Mouse (Mus musculus): ENCODE results near the gene A330070K13Rik. TPM values are rescaled to one million over a fixed set of nuclear protein-coding genes. Genes with fewer than 3 reads are reported as not detected.

The A330070K13Rik gene
- polyA plus RNA-seq (2017; shearing (Covaris generic)) = not detected

DNA sequence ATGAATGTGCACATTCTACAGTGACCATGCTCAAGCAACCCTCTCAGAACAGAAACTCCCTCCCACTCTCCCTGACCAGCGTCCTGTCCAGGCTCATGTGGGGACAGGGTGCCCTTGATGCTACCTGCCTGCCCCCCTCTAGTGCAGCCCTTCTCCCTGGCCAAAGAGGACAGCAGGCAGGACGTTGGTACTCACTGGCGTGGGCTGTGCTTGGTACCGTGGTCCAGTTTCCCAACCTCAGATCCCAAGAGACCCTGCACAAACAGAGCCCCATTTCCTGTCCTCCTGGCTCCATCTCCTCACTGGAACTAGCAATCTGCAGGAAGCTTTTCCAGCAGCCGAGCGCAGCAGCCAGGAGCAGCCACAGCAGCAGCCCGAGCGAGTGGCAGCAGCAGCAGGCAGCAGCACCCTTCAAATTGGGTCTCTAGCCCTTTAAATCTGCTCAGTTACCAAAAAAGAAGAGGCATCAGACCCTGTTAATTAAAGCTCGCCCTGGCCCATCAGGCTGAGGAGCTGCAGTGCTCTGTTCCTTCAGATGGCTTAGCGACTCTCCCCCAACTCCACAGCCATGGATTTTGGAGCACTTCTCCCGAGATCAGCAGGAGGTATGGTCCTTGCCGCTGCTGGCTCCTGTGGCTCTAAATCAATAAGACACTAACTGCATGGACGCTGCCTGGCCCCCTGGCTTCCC, at the start of gene A330070K13Rik:
Gene A330070K13Rik, minus strand, starts transcription at position 410 of the 691 bp plus-strand sequence.
- no peak for ATAC-seq

DNA sequence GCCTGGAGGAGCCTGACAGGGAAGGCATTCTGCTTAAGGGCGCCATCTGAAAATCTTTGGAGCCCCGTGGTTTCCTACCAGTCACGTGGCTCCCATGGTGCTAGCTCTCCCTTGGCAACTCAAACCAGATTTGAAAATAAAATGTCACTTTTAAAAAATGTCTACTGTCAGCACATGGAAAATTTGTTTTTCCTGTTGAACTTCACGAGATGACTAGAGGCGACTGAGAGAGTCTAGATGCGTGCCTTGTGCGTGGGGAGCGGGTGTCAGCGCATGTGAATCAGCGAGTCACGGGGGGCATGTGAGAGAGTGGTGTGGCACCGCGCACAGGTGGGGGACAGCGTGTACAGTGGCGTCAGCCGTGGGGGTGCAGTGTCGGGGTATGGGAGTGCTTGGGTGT, 27.1 kb upstream of the A330070K13Rik start:
- ATAC-seq = no peak

DNA sequence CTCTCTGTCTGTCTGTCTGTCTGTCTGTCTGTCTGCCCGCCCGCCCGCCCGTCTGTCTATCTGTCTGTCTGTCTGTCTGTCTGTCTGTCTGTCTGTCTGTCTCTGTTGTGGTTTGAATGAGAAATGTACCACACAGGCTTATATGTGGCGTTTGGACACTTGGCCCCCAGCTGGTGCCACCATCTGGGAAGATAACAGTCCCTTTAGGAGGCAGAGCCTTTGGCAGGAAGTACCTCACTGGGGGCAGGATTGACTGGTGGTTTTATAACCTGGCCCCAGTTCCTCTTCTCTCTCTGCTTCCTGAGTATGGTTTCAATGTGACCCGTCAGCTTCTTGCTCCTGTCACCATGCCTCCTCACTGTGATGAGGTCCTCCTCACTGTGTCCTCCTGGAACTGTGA, 25.3 kb upstream of the A330070K13Rik start:
- no peak for ATAC-seq

DNA sequence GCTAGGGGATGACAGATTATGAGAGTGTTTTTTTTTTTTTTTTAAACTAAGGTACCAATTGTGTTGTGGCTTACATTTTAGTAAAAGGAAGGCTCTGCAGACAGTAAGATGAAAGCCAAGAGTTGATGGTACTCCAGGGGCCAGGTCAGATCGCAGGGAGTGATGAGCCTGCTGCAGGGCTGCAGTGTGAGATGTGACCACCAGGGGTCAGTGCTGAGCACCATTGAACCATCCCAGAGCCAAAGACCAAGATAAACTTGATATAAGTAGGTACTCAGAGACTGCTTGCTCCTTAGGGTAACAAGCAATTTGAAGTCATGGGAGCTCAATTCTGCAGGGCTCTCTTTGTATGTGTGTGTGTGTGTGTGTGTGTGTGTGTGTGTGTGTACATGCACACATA, 20.8 kb upstream of the A330070K13Rik start:
- ATAC-seq = no peak

DNA sequence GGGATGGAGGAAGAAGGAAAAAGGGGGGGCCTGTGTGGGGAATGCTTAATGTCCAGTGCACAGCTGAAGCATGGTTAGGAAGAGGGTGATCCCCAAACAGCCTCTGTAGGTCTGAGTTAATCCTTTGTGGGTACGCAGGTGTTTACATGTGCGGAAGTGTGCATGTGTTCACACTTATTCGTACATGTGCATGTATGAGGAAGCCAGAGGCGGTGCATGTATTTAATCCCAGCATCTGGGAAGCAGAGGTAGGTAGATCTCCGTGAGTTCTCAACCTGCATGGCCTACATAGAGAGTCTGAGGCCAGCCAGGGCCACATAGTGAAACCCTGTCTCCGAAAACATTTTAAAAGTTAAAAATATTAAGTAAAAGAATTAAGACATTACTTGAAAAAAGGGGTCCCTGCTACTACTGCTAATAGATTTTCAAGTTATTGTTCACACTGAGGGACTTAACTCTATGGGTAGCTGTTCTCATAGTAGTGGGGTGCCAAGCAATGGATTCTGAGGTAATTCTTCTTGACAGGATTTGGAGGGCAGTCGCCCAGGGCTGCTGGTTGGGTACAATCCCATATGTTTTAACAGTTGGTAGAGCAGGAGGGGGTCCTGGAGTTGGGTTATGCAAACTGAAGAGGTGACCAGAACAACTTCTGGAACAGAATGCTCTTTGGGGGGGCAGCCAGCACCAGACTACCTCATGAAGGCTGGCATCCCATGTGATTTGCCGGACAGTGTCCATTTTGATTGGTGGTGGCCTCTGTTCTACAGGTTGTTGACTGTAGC, 15.9 kb upstream of the A330070K13Rik start:
- ATAC-seq = no peak

DNA sequence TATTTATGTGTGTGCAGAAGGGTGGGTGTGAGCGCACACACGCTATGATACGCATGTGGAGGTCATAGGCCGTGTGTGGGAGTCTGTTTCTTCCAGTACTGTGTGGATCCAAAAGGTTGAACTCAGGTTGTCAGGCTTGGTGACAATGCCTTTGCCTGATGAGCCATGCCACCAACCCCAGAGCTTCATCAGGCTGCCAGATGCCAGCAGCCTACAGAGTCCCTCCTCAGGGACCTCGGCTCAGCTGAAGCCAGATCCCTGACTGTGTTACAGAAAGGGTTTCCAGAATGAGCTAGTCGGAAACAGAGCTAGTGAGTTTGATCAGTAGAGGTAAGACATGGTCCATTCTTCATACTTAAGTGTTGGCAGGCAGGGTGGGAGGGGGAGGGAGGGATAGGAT, 10.7 kb upstream of the A330070K13Rik start:
- no peak for ATAC-seq

DNA sequence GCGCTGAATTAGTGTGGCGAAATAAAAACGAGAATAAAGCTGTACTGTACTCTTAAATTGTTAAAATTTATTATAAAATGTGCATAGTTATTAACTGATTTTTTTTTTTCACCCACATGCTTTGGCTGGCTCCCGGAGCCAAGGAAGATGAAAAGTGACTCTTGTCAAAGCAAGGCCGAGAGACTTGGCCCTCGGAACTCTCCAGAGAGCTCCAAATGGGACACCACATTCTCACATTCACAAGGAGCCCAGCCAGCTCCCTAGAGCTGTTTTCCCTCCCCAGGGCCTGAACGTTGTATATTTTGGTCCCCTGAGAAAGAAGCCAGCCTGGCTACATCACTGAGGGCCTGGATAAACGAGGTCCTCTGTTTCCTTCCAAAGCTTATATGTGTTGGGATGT, 10.0 kb upstream of the A330070K13Rik start:
- no peak for ATAC-seq

DNA sequence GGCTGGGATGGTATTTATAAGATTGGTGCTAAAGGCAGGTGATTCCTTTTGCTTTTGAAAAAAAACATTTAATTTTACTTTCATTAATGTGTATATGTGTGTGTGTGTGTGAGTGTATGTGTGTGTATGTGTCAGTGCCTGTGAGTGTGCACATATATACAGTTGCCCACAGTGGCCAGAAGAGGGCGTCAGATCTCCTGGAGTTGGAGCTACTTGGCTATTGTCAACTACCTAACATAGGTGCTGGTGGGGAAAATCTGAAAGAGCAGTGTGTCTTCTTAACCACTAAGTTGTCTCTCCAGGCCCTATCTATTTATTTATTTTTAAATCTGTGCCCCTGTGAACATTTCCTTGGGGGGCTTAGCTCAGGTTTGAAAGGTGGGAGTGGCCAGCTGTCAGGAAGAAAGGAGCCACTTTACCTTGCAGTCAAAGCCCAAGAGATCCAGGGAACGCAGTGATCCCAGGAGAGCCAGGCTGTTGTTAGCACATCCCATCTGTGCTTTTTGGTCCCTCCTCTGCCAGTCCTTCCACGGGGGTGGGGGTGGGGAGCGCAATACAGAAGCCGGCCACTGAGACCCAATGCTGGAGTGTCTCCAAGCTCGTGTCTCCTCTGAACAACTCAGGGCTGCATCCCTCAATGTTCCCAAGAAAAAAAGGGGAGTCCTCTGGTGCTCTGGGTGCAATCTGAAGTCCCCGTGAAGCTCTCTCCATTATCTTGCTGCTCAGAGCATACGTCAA, 9.4 kb upstream of the A330070K13Rik start:
- no peak for ATAC-seq

DNA sequence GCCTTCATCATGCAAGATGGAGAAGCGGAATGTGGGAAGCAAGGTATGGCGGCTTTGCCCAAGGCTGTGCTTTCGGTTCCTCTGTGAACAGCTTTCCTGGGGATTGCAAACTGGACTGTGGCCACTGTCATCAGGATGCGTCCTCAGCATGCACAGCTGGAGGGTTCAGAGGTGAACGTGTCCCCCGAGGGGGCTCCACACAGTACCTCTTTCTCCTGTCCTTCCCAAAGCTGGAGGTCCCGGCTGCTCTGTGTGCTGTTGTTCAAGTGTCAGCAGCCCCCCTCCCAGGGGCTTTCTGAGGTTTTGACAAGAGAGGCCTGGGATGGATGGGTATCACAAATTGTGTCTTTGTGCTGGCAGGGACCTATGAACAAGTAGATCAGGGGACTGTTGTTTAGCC, 2.0 kb upstream of the A330070K13Rik start:
- ATAC-seq = no peak

DNA sequence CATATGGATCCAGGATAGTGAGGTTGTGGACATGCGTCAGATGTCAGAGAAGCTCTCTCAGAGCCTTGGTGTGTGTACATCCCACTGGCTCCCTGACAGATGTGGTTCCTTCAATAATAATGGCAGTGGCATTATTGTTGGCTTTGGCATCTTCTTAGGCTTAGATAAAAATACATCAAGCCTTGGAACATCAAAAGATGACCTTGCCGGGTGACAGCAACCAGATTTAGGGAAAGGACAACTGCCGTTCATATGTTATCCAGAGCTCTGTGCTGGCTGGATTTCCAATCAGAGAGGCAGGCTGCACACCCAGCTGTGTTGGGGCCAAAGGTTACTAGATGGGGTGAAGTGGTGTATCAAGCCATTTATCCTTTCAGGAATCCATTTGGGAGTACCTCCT, 9.0 kb downstream of the A330070K13Rik start:
- ATAC-seq = no peak

DNA sequence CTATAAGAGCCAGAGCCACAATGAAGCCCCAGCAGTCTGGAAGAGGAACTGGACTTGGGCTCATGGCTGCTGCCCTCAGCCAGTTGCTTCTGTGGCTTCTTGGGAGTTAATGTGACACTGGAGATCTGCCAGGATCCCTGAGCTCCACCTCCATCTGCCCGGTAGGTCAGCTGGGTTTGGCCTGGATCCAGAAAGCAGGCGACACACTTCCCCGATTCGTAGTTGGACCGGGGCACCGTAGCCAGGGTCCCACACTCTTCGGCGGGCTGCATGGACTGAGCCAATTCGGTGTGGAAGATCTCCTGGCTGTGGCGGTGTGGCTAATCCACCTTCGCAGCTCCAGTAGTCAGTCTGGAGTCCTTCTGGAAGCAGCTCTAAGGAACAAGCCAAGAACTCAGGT, 15.2 kb downstream of the A330070K13Rik start, which contains the start of gene Caln1:
Gene Caln1, plus strand, starts transcription at position 219 of the 400 bp plus-strand sequence.
- ATAC-seq = no peak

DNA sequence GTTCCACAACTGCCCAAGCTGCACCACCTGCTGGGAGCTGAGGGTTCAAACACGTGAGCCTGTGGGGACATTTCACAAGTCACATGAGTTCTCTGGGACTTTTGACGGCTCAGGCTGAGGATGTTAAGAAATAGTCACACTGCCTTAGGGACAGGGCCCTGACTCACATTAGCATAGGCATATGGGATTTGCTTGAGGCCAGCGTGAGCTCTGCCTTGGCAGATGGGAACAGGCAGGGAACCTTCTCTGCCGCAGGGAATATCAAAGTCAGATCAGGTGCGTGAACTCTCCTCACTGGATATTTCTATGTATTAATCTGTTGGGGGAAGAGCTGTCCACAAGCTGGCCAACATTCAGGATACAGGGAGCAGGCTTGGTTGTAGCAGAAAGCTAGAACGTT, 16.2 kb downstream of the A330070K13Rik start:
- no peak for ATAC-seq

DNA sequence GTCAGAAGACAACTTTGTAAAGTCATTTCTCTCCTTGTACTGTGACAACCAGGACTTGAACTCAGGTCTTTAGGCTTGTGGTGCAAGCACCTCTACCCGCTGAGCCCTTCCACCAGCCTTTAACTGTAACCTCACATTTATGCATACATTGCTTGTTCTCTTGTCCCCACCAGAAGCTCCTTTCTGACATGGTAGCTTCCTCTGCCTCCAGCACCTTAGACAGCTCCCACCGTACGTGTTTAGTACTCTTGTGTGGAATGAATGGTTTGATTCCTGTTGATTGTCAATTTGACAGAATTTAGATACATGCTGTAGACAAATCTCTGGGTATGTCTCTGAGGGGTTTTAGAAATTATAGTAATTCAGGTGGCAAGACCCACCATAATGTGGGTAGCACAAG, 20.7 kb downstream of the A330070K13Rik start:
- ATAC-seq = no peak

DNA sequence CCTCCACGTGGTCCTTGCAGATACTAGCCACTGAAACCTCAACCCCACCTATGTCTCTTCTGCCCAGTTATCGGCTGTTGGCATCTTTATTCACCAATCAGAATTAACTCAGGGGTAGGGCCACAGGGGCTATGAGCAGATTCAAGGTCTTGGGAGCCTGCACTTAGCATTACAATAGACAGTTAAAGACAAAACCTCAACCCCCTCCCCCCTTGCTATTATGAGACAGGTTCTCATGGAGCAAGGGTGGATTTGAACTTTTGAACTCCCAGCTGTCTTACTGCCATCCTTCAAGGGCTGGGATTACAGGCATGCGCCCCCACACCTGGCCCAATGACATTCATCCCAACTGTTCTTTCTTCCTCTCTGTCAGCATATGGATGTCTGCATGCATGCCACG, 21.3 kb downstream of the A330070K13Rik start:
- ATAC-seq = no peak

DNA sequence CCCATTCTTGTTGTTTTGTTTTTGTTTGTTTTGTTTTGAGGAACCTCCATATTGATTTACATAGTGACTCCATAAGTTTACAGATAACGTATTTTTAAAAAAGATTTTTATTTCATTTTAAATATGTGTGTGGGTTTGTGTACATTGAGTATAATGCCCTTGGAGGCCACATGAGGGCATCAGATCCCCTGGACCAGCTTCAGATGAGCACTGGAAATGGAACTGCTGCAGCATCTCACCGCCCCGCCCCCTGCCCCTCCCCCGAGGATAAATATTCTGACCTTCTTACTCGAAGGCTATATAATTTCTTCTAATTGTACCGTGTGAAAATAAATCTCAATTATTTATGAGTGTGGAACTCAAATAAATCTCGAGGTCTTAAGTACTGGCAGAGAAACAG, 29.2 kb downstream of the A330070K13Rik start:
- ATAC-seq = no peak

DNA sequence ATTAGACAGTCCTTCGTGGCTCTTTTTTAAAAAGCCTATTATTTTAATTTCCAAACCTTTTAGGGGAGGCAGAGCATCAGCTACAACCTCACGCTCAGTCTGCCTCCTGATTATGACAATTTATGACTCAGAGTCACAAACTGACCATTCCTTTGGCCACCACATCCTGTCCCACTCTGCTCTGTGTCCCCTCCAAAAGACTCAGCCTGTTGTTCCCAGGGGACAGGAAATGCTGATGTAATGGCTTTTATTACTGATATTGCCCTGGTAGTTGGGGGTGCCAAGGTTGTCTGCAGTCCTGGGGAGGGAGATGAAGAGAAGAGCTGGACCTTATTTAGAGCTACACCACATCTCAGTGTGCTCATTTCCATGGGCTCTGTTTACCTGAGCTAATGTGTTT, 38.6 kb downstream of the A330070K13Rik start:
- no peak for ATAC-seq

DNA sequence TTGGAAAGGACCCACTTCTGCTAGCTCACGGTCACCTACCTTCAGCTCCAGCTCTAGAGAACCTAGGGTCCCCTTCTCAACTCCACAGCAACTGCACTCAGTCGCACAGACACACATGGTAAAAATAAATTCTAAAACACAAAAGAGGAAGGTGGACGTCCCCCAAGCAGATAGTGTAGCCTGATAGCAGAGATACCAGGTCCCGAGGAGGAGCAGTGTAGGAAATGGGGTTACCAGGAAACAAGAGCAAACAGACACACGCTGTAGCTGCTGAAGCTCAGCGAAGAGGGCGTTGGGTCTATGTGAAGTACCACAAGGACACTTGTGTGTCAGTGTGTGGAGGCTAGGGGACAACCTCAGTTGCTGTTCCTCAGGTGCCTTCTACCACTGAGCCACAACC, 39.4 kb downstream of the A330070K13Rik start:
- no peak for ATAC-seq

DNA sequence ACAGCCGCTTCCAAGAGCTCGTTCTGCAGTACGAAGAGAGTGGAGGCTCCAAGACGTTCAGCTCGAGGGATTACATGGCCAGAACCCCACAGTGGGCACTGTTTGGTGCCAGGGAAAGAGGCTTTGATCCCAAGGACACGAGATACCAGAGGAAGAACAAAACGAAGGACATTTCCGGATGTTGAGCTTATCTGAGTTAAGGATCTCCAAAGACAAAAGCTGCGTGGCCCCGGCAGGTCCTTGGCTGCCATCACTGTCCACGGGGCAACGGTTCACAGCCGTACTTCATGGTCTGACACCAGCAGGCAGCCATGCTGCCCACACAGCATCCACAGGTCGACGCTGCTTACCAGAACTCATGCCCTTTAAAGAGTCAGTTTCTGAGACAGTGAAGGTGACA, 43.8 kb downstream of the A330070K13Rik start:
- no peak for ATAC-seq

DNA sequence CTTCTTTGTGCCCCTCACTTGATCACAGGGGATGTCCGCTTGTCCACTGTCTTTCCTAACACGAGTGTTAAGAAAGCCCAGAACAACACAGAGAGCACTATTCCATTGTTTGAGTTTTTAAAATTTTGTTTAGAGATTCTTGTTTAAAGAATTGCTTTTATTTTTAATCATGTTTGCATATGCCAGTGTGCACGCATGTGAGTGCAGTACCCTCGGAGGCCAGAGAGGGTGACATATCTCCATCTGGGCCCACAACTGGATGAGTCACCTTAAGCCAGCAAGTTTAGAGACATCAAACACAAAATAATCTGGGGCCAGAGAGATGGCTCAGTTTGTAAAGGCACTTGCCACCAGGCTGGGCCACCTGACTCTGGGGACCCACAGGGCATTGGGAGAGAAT, 49.0 kb downstream of the A330070K13Rik start:
- no peak for ATAC-seq

DNA sequence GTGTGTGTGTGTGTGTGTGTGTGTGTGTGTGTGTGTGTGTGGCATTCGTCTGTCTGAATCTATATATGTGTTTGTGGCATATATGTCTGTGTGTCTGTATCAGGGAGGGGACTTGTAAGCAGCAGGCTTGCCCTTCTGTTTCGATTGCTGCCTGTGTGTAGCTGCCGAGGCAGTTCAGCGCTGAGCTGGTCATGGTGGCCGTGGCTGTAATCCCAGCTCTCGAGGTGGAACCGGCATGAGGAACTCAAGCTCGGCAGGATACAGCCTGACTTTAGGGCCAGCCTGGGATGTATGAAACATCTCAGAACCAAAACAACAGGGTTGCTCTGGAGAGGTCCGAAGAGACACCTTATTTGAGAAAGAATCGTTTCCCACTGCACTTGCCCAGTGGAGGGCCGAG, 50.5 kb downstream of the A330070K13Rik start:
- ATAC-seq = no peak

DNA sequence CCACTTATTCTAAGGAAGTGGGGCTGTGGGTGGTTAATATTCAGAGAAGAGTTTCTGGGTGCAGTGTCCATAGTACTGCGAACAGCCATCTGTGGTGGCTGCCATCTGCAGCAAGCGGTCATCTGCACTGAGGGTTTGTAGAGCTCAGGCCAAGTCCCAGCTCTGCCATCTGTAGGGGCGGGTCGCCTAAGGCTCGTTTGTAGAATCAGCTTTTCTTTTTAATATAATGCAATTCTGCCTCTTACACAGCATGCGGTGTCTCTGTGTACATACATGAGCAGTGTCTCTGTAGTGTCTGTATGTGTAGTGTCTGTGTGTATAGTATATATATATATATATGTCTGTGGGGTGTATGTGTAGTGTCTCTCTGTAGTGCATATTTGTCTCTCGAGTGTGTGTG, 50.9 kb downstream of the A330070K13Rik start:
- ATAC-seq = no peak

DNA sequence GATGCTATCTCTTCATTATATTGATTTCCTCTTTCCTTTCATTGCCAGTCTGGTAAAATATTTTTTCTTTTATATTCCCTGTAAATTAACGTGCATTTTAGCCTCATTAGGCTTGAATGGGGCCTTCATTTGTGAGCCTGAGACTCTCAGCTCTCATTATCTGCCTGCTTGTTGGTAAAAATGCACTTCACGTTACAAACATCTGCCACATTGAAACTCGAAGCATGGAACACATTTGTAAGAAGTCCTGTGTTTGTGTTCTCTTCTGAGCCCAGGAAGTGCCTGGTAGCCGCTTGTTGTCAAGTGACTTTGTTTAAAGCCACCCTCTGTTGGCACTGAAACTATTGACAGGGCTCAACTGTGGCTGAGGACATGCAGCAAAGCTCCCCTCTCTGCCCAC, 53.2 kb downstream of the A330070K13Rik start:
- ATAC-seq = no peak

DNA sequence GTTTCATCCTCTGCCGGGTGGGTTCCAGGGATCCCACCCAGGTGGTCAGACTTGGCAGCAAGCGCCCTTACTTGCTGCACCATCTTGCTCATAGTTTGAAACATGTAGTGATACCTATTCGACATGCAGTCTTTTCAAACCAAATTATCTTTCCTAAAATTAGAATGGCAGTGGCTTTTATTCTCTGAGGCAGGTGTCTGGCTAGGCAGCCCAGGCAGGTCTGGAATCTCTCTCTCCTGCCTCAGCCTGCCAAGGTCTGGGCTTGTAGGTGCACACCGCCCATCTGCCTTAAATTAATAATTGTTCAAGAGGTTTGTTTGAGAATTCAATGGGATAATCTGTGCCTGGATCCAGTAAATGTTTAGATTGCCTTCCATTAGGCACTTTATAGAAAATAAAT, 53.6 kb downstream of the A330070K13Rik start:
- ATAC-seq = no peak

DNA sequence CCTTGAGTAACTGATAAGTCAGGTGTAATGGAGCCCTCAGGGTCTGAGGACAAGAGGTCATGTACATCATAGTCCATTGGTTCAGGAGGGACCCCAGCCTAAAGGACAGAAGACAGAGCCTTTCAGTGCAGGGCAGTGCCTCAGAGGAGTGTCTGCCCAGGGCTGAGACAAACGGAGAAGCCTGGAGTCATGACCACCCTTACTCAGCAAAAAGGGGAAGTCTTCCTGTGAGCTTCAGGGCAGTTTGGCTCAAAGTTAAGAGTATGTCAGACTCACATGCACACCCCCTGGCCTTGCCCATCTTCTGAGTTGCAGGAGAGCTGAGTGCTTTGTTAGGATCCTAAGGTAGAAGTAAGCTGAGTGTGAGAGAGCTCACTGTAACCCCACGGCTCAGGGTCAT, 54.5 kb downstream of the A330070K13Rik start:
- no peak for ATAC-seq

All from CD4-positive, CD25-positive, alpha-beta regulatory T cell, adult 4 months (primary cell).